Mouse (Mus musculus) ES-E14 (cell line): ENCODE measurements around the gene Gm42791. TPM values are rescaled to one million over a fixed set of nuclear protein-coding genes. Genes with fewer than 3 reads are reported as not detected.

Source experiments
- DNase-seq: peaks from one replicate; pipeline ENCODE4 v3.0.0-alpha.2; 2013; ENCODE audit warnings: low read depth, low spot score
- H3K27ac ChIP-seq: 2 replicates; pipeline ENCODE4 v1.5.1; 2012; ENCODE audit warnings: low read depth, mild to moderate bottlenecking, low read length, moderate library complexity, mixed read lengths; ENCODE audit not compliant: poor library complexity, insufficient read depth, severe bottlenecking
- H3K36me3 ChIP-seq: 2 replicates; pipeline ENCODE4 v1.6.1; 2012; ENCODE audit warnings: mild to moderate bottlenecking, low read length, moderate library complexity, mixed read lengths; ENCODE audit not compliant: control insufficient read depth, poor library complexity, insufficient read depth, severe bottlenecking
- H3K4me1 ChIP-seq, 2 experiments: fragments of 150-350 bp in 1 of 2; sonication (generic) in 1 of 2; 2 replicates each; pipeline ENCODE4 v1.6.1; 2012; ENCODE audit warnings: low read length in 2 of 2, mild to moderate bottlenecking in 1 of 2, mixed read lengths in 1 of 2; ENCODE audit not compliant: control insufficient read depth in 2 of 2, insufficient read depth in 2 of 2, poor library complexity in 1 of 2
- H3K4me3 ChIP-seq, 2 experiments: fragments of 150-350 bp in 1 of 2; sonication (generic) in 1 of 2; 2 replicates each; pipeline ENCODE4 v1.5.1; 2012; ENCODE audit warnings: low read length in 2 of 2, low read depth in 1 of 2, mild to moderate bottlenecking in 1 of 2, mixed read lengths in 1 of 2; ENCODE audit not compliant: insufficient read depth in 1 of 2, poor library complexity in 1 of 2, severe bottlenecking in 1 of 2
- H3K9ac ChIP-seq: 2 replicates; pipeline ENCODE4 v1.6.1; 2012; ENCODE audit warnings: low read depth, mild to moderate bottlenecking, low read length, mixed read lengths; ENCODE audit not compliant: poor library complexity, insufficient read depth, severe bottlenecking
- H3K9me3 ChIP-seq: fragments of 150-350 bp; sonication (generic); 2 replicates; pipeline ENCODE4 v1.6.1; 2012; ENCODE audit warnings: low read depth, mild to moderate bottlenecking, low read length; ENCODE audit not compliant: control insufficient read depth, insufficient read depth
- CHD2 ChIP-seq: IDR thresholded peaks from 2 replicates; pipeline ENCODE4 v1.6.1; 2014; ENCODE audit warnings: mild to moderate bottlenecking, low read depth, low read length, inconsistent platforms
- HCFC1 ChIP-seq: IDR thresholded peaks from 2 replicates; pipeline ENCODE4 v1.6.1; 2012; ENCODE audit warnings: low read length, inconsistent platforms, borderline replicate concordance; ENCODE audit not compliant: insufficient read depth
- MAFK ChIP-seq: IDR thresholded peaks from 2 replicates; pipeline ENCODE4 v1.6.1; 2014; ENCODE audit warnings: mild to moderate bottlenecking, low read depth, low read length, inconsistent platforms; ENCODE audit not compliant: insufficient read depth
- ZC3H11A ChIP-seq: IDR thresholded peaks from 2 replicates; pipeline ENCODE4 v1.6.1; 2012; ENCODE audit warnings: low read depth, mild to moderate bottlenecking, inconsistent platforms, low read length, borderline replicate concordance
- ZNF384 ChIP-seq: IDR thresholded peaks from 2 replicates; pipeline ENCODE4 v1.6.1; 2012; ENCODE audit warnings: low read depth, low read length, inconsistent platforms
- in situ Hi-C, 2 experiments: fragments of 600-800 bp; cut with MboI; formaldehyde crosslinking; loops; one replicate each; pipeline ENCODE4 v1.15.1; 2025; ENCODE audit warnings: low sequenced_read_pairs in 2 of 2, inconsistent platforms in 1 of 2; ENCODE audit not compliant: unreplicated experiment in 2 of 2
- total RNA-seq: library from RNA; depleted of rRNA; stranded (reverse); fragments of 300-350 nt; gene quantifications from 2 replicates; pipeline ENCODE4 v1.2.3, GENCODE M21; 2012

Gene Gm42791
- total RNA-seq, 1 experiment = not detected

- in situ Hi-C loops = no loop called here
These were observed 127.2 kb downstream of the Gm42791 start for GRCm38 (mm10) chr5:148867766-148868165.

GRCm38 (mm10) chr5:148867171-148867570 is 127.8 kb downstream of the Gm42791 start:
- in situ Hi-C loops = no loop called here

More at GRCm38 (mm10) chr5:148867766-148868165, 127.2 kb downstream of the Gm42791 start:
- TF ChIP-seq ZC3H11A (no peak), HCFC1 (no peak), CHD2 (no peak), ZNF384 (no peak), MAFK (no peak)
- no peak overlapping the region for H3K27ac ChIP-seq
- H3K9me3 ChIP-seq = no peaks in the 10 kb centered on the region
- no peak overlapping the region for H3K4me3 ChIP-seq
- no peak for DNase-seq
- H3K9ac ChIP-seq = no peak overlapping the region
- H3K4me1 ChIP-seq = peaks cover 0 to 6% of the 10 kb centered on the region in 2 experiments; a peak in 1 of 4 replicates
- no peaks in the 10 kb centered on the region for H3K36me3 ChIP-seq

DNA sequence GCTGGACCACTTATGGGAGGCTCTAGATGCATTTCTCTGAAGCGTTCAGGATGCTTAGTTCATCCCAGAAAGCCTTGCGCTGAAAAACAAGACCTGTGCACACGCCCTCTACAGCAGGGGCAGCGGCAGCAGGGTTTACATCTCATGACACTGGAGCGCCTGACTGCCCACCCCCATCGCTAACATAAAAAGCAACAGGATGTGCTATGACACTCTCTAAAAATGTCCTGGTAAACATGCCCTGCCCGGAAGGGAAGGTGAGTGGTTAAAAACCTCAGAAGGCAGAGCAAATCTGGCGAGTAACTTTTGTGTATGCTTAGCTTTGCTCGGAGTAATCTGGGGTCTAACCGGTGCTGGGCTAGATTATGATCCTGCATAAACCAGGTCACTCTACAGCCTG is 128.4 kb downstream of the Gm42791 start:
- peaks cover 0 to 9% of the 10 kb centered on the region in 2 experiments; a peak in 1 of 4 replicates for H3K4me1 ChIP-seq
- H3K27ac ChIP-seq = no peak overlapping the region
- TF ChIP-seq MAFK = no peak
- no peak for TF ChIP-seq HCFC1
- TF ChIP-seq CHD2 = no peak
- TF ChIP-seq ZC3H11A = no peak
- no peak for TF ChIP-seq ZNF384
- in situ Hi-C loops = no loop called here
- no peak for DNase-seq
- H3K9ac ChIP-seq = no peak overlapping the region
- no peaks in the 10 kb centered on the region for H3K9me3 ChIP-seq
- H3K4me3 ChIP-seq = no peak overlapping the region
- no peaks in the 10 kb centered on the region for H3K36me3 ChIP-seq

More at GRCm38 (mm10) chr5:148867171-148867570, 127.8 kb downstream of the Gm42791 start:
- H3K9ac ChIP-seq = no peak overlapping the region
- H3K36me3 ChIP-seq = no peaks in the 10 kb centered on the region
- no peaks in the 10 kb centered on the region for H3K9me3 ChIP-seq
- peaks cover 0 to 9% of the 10 kb centered on the region in 2 experiments; a peak in 1 of 4 replicates for H3K4me1 ChIP-seq
- TF ChIP-seq ZC3H11A (no peak), MAFK (no peak), CHD2 (no peak), HCFC1 (no peak), ZNF384 (no peak)
- no peak for DNase-seq
- no peak overlapping the region for H3K4me3 ChIP-seq
- H3K27ac ChIP-seq = no peak overlapping the region

DNA sequence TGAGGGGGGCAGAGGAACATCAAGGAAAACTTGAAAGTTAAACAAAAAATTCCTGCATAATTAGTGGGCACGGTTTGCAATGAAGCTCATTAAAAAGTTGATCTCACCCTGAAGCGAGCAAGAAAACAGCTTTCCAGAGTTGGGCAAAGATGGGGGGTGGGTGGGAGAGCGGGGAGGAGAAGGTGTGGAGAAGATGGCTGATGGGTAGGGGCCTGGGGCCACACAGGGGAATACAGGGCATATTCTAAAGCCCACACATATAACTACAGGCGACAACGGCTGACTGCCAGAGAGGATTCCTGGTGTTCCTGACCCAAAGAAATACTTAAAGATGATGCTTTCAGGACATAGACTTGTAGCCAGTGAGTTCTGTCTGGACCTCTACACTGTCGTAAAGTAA is 131.5 kb downstream of the Gm42791 start:
- H3K4me3 ChIP-seq = no peak overlapping the region
- DNase-seq = no peak
- no peak overlapping the region for H3K27ac ChIP-seq
- H3K9ac ChIP-seq = no peak overlapping the region
- no peaks in the 10 kb centered on the region for H3K36me3 ChIP-seq
- peaks cover 0 to 3% of the 10 kb centered on the region in 2 experiments; a peak in 1 of 4 replicates for H3K4me1 ChIP-seq
- TF ChIP-seq ZNF384 (no peak), HCFC1 (no peak), MAFK (no peak), ZC3H11A (no peak), CHD2 (no peak)
- in situ Hi-C loops = no loop called here
- no peaks in the 10 kb centered on the region for H3K9me3 ChIP-seq

DNA sequence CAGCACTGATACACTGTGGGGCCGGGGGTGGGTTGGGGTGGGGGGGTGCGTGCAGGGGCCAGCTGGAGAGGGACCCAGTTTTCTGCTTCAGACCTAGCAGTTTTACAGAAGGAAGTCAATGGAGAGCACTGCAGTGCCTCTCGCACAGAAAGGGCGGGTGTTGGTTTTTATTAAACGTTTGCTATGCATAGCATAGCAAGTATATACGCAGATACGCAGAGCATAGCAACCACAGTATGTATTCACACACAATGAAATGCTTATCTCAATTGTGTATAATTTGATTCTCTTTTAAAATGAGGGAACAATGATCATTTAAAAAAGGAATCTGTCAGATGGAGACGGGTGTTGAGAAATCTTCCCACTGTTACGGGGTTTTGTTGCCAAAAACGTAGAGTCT is 132.1 kb downstream of the Gm42791 start:
- Histone ChIP-seq H3K9ac (no peak overlapping the region), H3K27ac (no peak overlapping the region), H3K4me1 (peaks cover 0 to 3% of the 10 kb centered on the region in 2 experiments; a peak in 1 of 4 replicates), H3K36me3 (no peaks in the 10 kb centered on the region), H3K4me3 (no peak overlapping the region), H3K9me3 (no peaks in the 10 kb centered on the region)
- in situ Hi-C loops = no loop called here
- DNase-seq = no peak
- TF ChIP-seq HCFC1 (no peak), CHD2 (no peak), MAFK (no peak), ZC3H11A (no peak), ZNF384 (no peak)
